ENCODE assay signal across 8 mouse cellular contexts in the genomic region with DNA sequence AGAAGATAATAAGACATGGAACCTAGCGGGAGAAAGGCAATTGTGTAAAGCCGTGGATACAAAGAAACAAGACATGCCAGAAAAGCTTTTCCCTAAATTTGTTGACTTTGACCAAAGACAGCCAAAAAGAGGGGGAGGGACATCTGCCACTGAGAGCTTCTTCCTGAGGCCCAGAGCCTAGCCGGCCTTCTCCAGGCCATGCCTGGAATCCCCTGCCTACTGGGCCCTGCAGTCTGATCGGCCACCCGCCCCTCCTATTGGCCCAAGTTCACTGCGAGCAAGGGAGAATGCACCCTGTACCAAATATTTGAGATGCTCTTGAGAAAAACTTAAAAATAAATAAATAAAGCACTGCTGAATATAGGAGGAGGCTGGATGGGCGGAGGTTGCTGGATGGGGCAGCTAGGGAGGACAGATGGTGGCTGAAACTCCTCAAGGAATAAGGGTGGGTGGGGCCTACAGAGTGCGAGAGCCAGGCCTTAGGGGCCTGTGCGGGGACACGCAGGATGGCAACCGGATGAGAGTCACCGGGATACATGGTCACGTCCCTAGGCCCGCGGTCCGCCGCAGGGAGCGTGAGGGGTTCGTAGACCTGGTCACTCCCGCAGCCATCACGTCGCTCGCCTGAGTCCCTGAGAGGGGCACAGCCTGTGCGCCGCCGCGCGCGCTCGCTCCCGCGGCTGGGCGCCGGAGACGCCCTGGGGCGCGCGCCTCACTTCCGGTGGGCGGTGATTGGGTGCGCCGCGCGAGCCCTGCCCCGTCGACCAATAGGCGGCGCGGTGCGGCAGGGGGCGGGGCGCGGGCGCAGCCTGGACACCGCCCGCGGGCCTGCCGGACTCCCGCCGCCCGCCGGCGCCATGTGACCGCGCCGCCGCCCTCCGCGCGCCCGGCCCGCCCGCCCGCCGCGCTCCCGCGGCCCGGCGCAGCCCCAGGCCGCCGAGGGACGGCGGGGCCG. TPM values are rescaled to one million over a fixed set of nuclear protein-coding genes. Genes with fewer than 3 reads are reported as not detected.
DNase-seq lines count a peak whose midpoint lies in the region; ATAC-seq and TF ChIP-seq lines count a peak whose summit lies in the region.

TSS of gene Pacs2 (plus strand) at position 905 of the 955 bp plus-strand sequence.

- TF ChIP-seq POLR2A in bone marrow macrophage, adult 2 months (IDR thresholded peaks at IDR 0.05; ENCODE audit: borderline replicate concordance, low read depth, low read length) = no peak
- peak; percentile 94 for TF ChIP-seq POLR2A in embryonic fibroblast, embryonic 13.5 days (IDR thresholded peaks at IDR 0.05; ENCODE audit: low read depth, low read length)

- H3K27me3 ChIP-seq in heart, embryonic 10.5 days (ENCODE audit: insufficient read depth, poor library complexity, severe bottlenecking) = no peaks in the 10 kb centered on the region
- no peaks in the 10 kb centered on the region for H3K27me3 ChIP-seq in kidney, embryonic 15.5 days
- no peaks in the 10 kb centered on the region for H3K27me3 ChIP-seq in liver, embryonic 11.5 days (replicated peaks; ENCODE audit: control insufficient read depth, insufficient read depth, low read length)
- H3K27me3 ChIP-seq in stomach, embryonic 14.5 days (ENCODE audit: control insufficient read depth, insufficient read depth, low read length) = no peaks in the 10 kb centered on the region

- H3K27ac ChIP-seq in bone marrow macrophage, adult 2 months (ENCODE audit: insufficient read depth, low read depth, low read length) = peak within 1 kb of the TSS; percentile 26
- H3K27ac ChIP-seq in embryonic fibroblast, embryonic 13.5 days (ENCODE audit: insufficient read depth, low read length) = peak within 1 kb of the TSS; percentile 82
- peak within 1 kb of the TSS; percentile 94 for H3K27ac ChIP-seq in heart, embryonic 10.5 days
- H3K27ac ChIP-seq in kidney, embryonic 15.5 days = peak within 1 kb of the TSS; percentile 89
- peak within 1 kb of the TSS; percentile 75 for H3K27ac ChIP-seq in liver, embryonic 11.5 days (ENCODE audit: low read depth, low read length)
- H3K27ac ChIP-seq in stomach, embryonic 14.5 days (ENCODE audit: low read length) = peak within 1 kb of the TSS; percentile 92

- H3K4me3 ChIP-seq in bone marrow macrophage, adult 2 months (ENCODE audit: insufficient read depth, low read length) = peak within 1 kb of the TSS; percentile 84
- H3K4me3 ChIP-seq in embryonic fibroblast, embryonic 13.5 days (ENCODE audit: insufficient read depth, low read length) = peak within 1 kb of the TSS; percentile 73
- peak within 1 kb of the TSS; percentile 80 for H3K4me3 ChIP-seq in heart, embryonic 10.5 days
- peak within 1 kb of the TSS; percentile 73 for H3K4me3 ChIP-seq in kidney, embryonic 15.5 days (replicated peaks)
- peak within 1 kb of the TSS; percentile 95 for H3K4me3 ChIP-seq in liver, embryonic 11.5 days (ENCODE audit: low read depth, low read length)
- peak within 1 kb of the TSS; percentile 93 for H3K4me3 ChIP-seq in stomach, embryonic 14.5 days (ENCODE audit: low read depth, low read length)

- peaks cover 52% of the 10 kb centered on the region for H3K4me1 ChIP-seq in bone marrow macrophage, adult 2 months (ENCODE audit: control insufficient read depth, insufficient read depth, low read length)
- H3K4me1 ChIP-seq in embryonic fibroblast, embryonic 13.5 days (ENCODE audit: control insufficient read depth, insufficient read depth, low read length) = peaks cover 27% of the 10 kb centered on the region
- peaks cover 45% of the 10 kb centered on the region for H3K4me1 ChIP-seq in heart, embryonic 10.5 days
- peaks cover 37% of the 10 kb centered on the region for H3K4me1 ChIP-seq in kidney, embryonic 15.5 days
- peaks cover 23% of the 10 kb centered on the region for H3K4me1 ChIP-seq in liver, embryonic 11.5 days (replicated peaks; ENCODE audit: control insufficient read depth, insufficient read depth, low read length)
- H3K4me1 ChIP-seq in stomach, embryonic 14.5 days (ENCODE audit: control insufficient read depth, insufficient read depth, low read length) = peaks cover 27% of the 10 kb centered on the region

- no peaks in the 10 kb centered on the region for H3K9me3 ChIP-seq in heart, embryonic 10.5 days
- no peaks in the 10 kb centered on the region for H3K9me3 ChIP-seq in kidney, embryonic 15.5 days (replicated peaks)
- no peaks in the 10 kb centered on the region for H3K9me3 ChIP-seq in liver, embryonic 11.5 days (ENCODE audit: control insufficient read depth, low read length)
- H3K9me3 ChIP-seq in stomach, embryonic 14.5 days (ENCODE audit: control insufficient read depth, low read depth, low read length) = no peaks in the 10 kb centered on the region

- peak; percentile 92 to 96 for DNase-seq in B cell, adult 2 months
- peak; percentile 92 for DNase-seq in heart, embryonic 10.5 days (ENCODE audit: low spot score)
- DNase-seq in liver, embryonic 11.5 days (ENCODE audit: low spot score) = peak; percentile 92
- peak; percentile 91 for DNase-seq in naive thymus-derived CD4-positive, alpha-beta T cell, adult 2 months (ENCODE audit: low read depth)

- peak within 1 kb of the TSS; percentile 89 for H3K4me2 ChIP-seq in kidney, embryonic 15.5 days
- peak within 1 kb of the TSS; percentile 81 for H3K4me2 ChIP-seq in liver, embryonic 11.5 days
- peak within 1 kb of the TSS; percentile 90 for H3K4me2 ChIP-seq in stomach, embryonic 14.5 days (replicated peaks; ENCODE audit: low read depth, low read length)

- WGBS in heart, embryonic 10.5 days = 10% methylated on average over 82 of the region's 85 CpGs
- 3% methylated on average over 68 of the region's 85 CpGs for WGBS in kidney, embryonic 15.5 days
- 4% methylated on average over 78 of the region's 85 CpGs for WGBS in liver, embryonic 11.5 days
- 2% methylated on average over 60 of the region's 85 CpGs for whole genome bisulfite sequencing in stomach, embryonic 14.5 days

- peak within 1 kb of the TSS; percentile 79 for H3K9ac ChIP-seq in kidney, embryonic 15.5 days
- peak within 1 kb of the TSS; percentile 90 for H3K9ac ChIP-seq in liver, embryonic 11.5 days (ENCODE audit: low read depth, low read length)
- peak within 1 kb of the TSS; percentile 76 for H3K9ac ChIP-seq in stomach, embryonic 14.5 days (replicated peaks; ENCODE audit: low read depth, low read length)

- 0 out of 2 replicates have a peak, but pooled peaks cover 3% of the 10 kb centered on the region for H3K36me3 ChIP-seq in heart, embryonic 10.5 days
- H3K36me3 ChIP-seq in kidney, embryonic 15.5 days = no peaks in the 10 kb centered on the region
- H3K36me3 ChIP-seq in liver, embryonic 11.5 days (ENCODE audit: control insufficient read depth, insufficient read depth, low read length) = no peaks in the 10 kb centered on the region
- no peaks in the 10 kb centered on the region for H3K36me3 ChIP-seq in stomach, embryonic 14.5 days (ENCODE audit: control insufficient read depth, insufficient read depth, low read length)

- no peak for TF ChIP-seq CTCF in bone marrow macrophage, adult 2 months (IDR thresholded peaks at IDR 0.05; ENCODE audit: low read depth, low read length)
- TF ChIP-seq CTCF in embryonic fibroblast, embryonic 13.5 days (IDR thresholded peaks at IDR 0.05; ENCODE audit: borderline replicate concordance, insufficient read depth, low read length) = no peak

- peak; percentile 98 for ATAC-seq in kidney, embryonic 15.5 days (replicated peaks; ENCODE audit: low FRiP score)
- ATAC-seq in liver, embryonic 11.5 days (replicated peaks; ENCODE audit: low FRiP score) = peak; percentile 90
- ATAC-seq in stomach, embryonic 14.5 days (ENCODE audit: insufficient number of reproducible peaks, insufficient read depth, low FRiP score, low read depth) = peak; percentile 94

RNA-seq across cellular contexts. Expression of gene Pacs2, which starts in this region (rescaled TPM):
- 53.4 and 62.2 TPM in 2 replicates for polyA plus RNA-seq in bone marrow macrophage, adult 2 months (2012; ENCODE audit: insufficient read depth, insufficient read length, missing spikeins)
- 33.4 and 44.5 TPM in 2 replicates for polyA plus RNA-seq in embryonic fibroblast, embryonic 13.5 days (2011; ENCODE audit: insufficient read length, low read depth, missing spikeins)
- polyA plus RNA-seq in heart, embryonic 10.5 days (2016; fragmentation: Nextera tagmentation; extraction: Ambion mirVana) = 11.7 TPM in 2 replicates
- polyA plus RNA-seq in kidney, embryonic 15.5 days (2015; fragmentation: Nextera tagmentation; extraction: Ambion mirVana) = 12.6 and 14.3 TPM in 2 replicates
- polyA plus RNA-seq in liver, embryonic 11.5 days (2014; fragmentation: Nextera tagmentation; extraction: Ambion mirVana) = 11.0 and 11.9 TPM in 2 replicates
- polyA plus RNA-seq in stomach, embryonic 14.5 days (2014; fragmentation: Nextera tagmentation; extraction: Ambion mirVana) = 16.5 and 17.1 TPM in 2 replicates

Comparison
In these comparisons a context has a peak if more than half of its experiments do, and no peak if none do; other contexts are left out.
1. Peak in every context shown above with its lines: DNase-seq, ATAC-seq, H3K4me3 ChIP-seq and H3K27ac ChIP-seq.
2. H3K27ac ChIP-seq: peak in every context shown above with its lines; median percentile 94 in heart, embryonic 10.5 days; 92 in stomach, embryonic 14.5 days; 89 in kidney, embryonic 15.5 days; 82 in embryonic fibroblast, embryonic 13.5 days; 75 in liver, embryonic 11.5 days; 26 in bone marrow macrophage, adult 2 months.